Mouse (Mus musculus) megakaryocyte, embryonic 14.5 days (primary cell): ENCODE measurements around the gene Gramd1a.

Source experiments
- FLI1 ChIP-seq: IDR thresholded peaks from 2 replicates; pipeline ENCODE4 v1.6.1; 2012; ENCODE audit warnings: low read length, inconsistent platforms, mixed read lengths
- GATA1 ChIP-seq: IDR thresholded peaks from 3 replicates; pipeline ENCODE4 v1.6.1; 2012; ENCODE audit warnings: mixed read lengths, low read length, inconsistent platforms, borderline replicate concordance

- TF ChIP-seq FLI1 (no peak), GATA1 (no peak)
These were observed 74.6 kb downstream of the Gramd1a start for GRCm38 (mm10) chr7:31081106-31081505.
